Mouse (Mus musculus): ENCODE results near the gene Nfasc.

- TF ChIP-seq CTCF (conservative IDR thresholded peaks at IDR 0.05; ENCODE audit: low read length) (no peak), NANOG (IDR thresholded peaks at IDR 0.05; ENCODE audit: borderline replicate concordance, low read length) (no peak), POU5F1 (IDR thresholded peaks at IDR 0.05; ENCODE audit: borderline replicate concordance, low read length) (no peak)
Observed at GRCm38 (mm10) chr1:132653161-132653560, 88.4 kb downstream of the Nfasc start.
